Mouse (Mus musculus) intestine, embryonic 16.5 days (tissue): Measurements from ENCODE around the gene Hist2h2ab. TPM values are rescaled to one million over a fixed set of nuclear protein-coding genes. Genes with fewer than 3 reads are reported as not detected.
A peak's percentile ranks its signal among the peaks of the same experiment; 100 is the strongest.
"Not testable (repeated sequence)": the region's sequence is repeated elsewhere in the genome, so short reads cannot be mapped to it uniquely, and the experiment has no call there.

ENCODE experiments used
- ATAC-seq: fragments of 200-750 bp; cut with Nextera tagmentation; 2 replicates; pipeline ENCODE4 v1.8.0; 2017; ENCODE audit warnings: moderate TSS enrichment, moderate library complexity
- H3K27ac ChIP-seq: fragments of 300-500 bp; sonication (generic); 2 replicates; pipeline ENCODE4 v1.5.1; 2014; ENCODE audit warnings: mild to moderate bottlenecking, low read length
- H3K27me3 ChIP-seq: fragments of 300-500 bp; sonication (generic); replicated peaks from 2 replicates; pipeline ENCODE4 v1.6.1; 2014; ENCODE audit warnings: low read length, control low read depth, mixed read lengths; ENCODE audit not compliant: control insufficient read depth, insufficient read depth
- H3K36me3 ChIP-seq: fragments of 300-500 bp; sonication (generic); 2 replicates; pipeline ENCODE4 v1.6.1; 2014; ENCODE audit warnings: low read length, control low read depth; ENCODE audit not compliant: control insufficient read depth, insufficient read depth
- H3K4me1 ChIP-seq: fragments of 300-500 bp; sonication (generic); 2 replicates; pipeline ENCODE4 v1.6.1; 2014; ENCODE audit warnings: low read length, control low read depth, mixed read lengths; ENCODE audit not compliant: control insufficient read depth, insufficient read depth
- H3K4me2 ChIP-seq: fragments of 300-500 bp; sonication (generic); 2 replicates; pipeline ENCODE4 v1.6.1; 2014; ENCODE audit warnings: low read depth, low read length, control low read depth
- H3K4me3 ChIP-seq: fragments of 300-500 bp; sonication (generic); 2 replicates; pipeline ENCODE4 v1.5.1; 2014; ENCODE audit warnings: mild to moderate bottlenecking, low read length
- H3K9ac ChIP-seq: fragments of 300-500 bp; sonication (generic); 2 replicates; pipeline ENCODE4 v1.6.1; 2014; ENCODE audit warnings: low read depth, low read length
- H3K9me3 ChIP-seq: fragments of 300-500 bp; sonication (generic); 2 replicates; pipeline ENCODE4 v1.6.1; 2016; ENCODE audit warnings: low read length, control low read depth; ENCODE audit not compliant: control insufficient read depth
- WGBS: fragments of 180-500 bp; shearing (Covaris S2); extraction: QIAGEN DNeasy Blood & Tissue Kit; methylation state at CpG from one replicate; pipeline ENCODE4 v1.1.7; 2014; 5-methylcytosine and 5-hydroxymethylcytosine counted together
- polyA plus RNA-seq: library from polyadenylated mRNA; unstranded; fragments of >200 nt; fragmentation: Nextera tagmentation; extraction: Ambion mirVana; gene quantifications from 2 replicates; pipeline ENCODE4 v1.2.1, GENCODE M21; 2015

Hist2h2ab gene
- polyA plus RNA-seq, 1 experiment from 2014 or later: 0.70 TPM

GRCm38 (mm10) chr3:96195616-96196313, 23.9 kb upstream of the Hist2h2ab start:
- H3K4me2 ChIP-seq: no peak overlapping the region
- H3K9me3 ChIP-seq: no peaks in the 10 kb centered on the region
- no peaks in the 10 kb centered on the region for H3K27me3 ChIP-seq
- H3K4me1 ChIP-seq: peaks cover 10% of the 10 kb centered on the region
- no peak overlapping the region for H3K9ac ChIP-seq
- H3K4me3 ChIP-seq: no peak overlapping the region
- no peaks in the 10 kb centered on the region for H3K36me3 ChIP-seq
- WGBS: 91% methylated on average over 11 of the region's 11 CpGs
- ATAC-seq: no peak
- H3K27ac ChIP-seq: no peak overlapping the region

GRCm38 (mm10) chr3:96196437-96197128, 23.1 kb upstream of the Hist2h2ab start:
- ATAC-seq: peak; percentile 1; the same call in 1 of the 2 replicates
- H3K9ac ChIP-seq: peak overlapping the region; percentile 88
- WGBS: 16% methylated on average over 27 of the region's 27 CpGs
- H3K36me3 ChIP-seq: no peaks in the 10 kb centered on the region
- H3K27ac ChIP-seq: peak overlapping the region; percentile 91
- peaks cover 10% of the 10 kb centered on the region for H3K4me1 ChIP-seq
- H3K4me3 ChIP-seq: peak overlapping the region; percentile 72
- no peaks in the 10 kb centered on the region for H3K9me3 ChIP-seq
- H3K4me2 ChIP-seq: peak overlapping the region; percentile 99
- no peaks in the 10 kb centered on the region for H3K27me3 ChIP-seq

GRCm38 (mm10) chr3:96197129-96197749, 22.4 kb upstream of the Hist2h2ab start:
- peak; percentile 94 for ATAC-seq
- Histone ChIP-seq H3K4me3 (peak overlapping the region; percentile 72), H3K27me3 (no peaks in the 10 kb centered on the region), H3K9me3 (no peaks in the 10 kb centered on the region), H3K36me3 (no peaks in the 10 kb centered on the region), H3K9ac (peak overlapping the region; percentile 88), H3K4me1 (peaks cover 10% of the 10 kb centered on the region), H3K4me2 (peak overlapping the region; percentile 99), H3K27ac (peak overlapping the region; percentile 91)
- WGBS: under 1% methylated on average over 50 of the region's 50 CpGs

GRCm38 (mm10) chr3:96198181-96198580, 21.5 kb upstream of the Hist2h2ab start:
- Histone ChIP-seq H3K36me3 (no peaks in the 10 kb centered on the region), H3K9me3 (no peaks in the 10 kb centered on the region), H3K4me3 (peak overlapping the region; percentile 72), H3K4me1 (peaks cover 10% of the 10 kb centered on the region), H3K27me3 (no peaks in the 10 kb centered on the region), H3K9ac (peak overlapping the region; percentile 61), H3K4me2 (peak overlapping the region; percentile 61), H3K27ac (peak overlapping the region; percentile 81)
- WGBS: 8% methylated on average over 6 of the region's 6 CpGs
- ATAC-seq: peak; percentile 59

GRCm38 (mm10) chr3:96198601-96199251, 20.9 kb upstream of the Hist2h2ab start:
- not testable (repeated sequence) for H3K9me3 ChIP-seq, H3K4me2 ChIP-seq, H3K27ac ChIP-seq, H3K9ac ChIP-seq, H3K36me3 ChIP-seq, H3K27me3 ChIP-seq, H3K4me1 ChIP-seq, H3K4me3 ChIP-seq
- ATAC-seq: peak; percentile 13; the same call in 1 of the 2 replicates
- WGBS: 26% methylated on average over 7 of the region's 8 CpGs

- WGBS: 50% methylated on average over 2 of the region's 2 CpGs
- Histone ChIP-seq H3K4me1 (peaks cover 10% of the 10 kb centered on the region), H3K4me2 (no peak overlapping the region), H3K4me3 (no peak overlapping the region), H3K9ac (no peak overlapping the region), H3K9me3 (no peaks in the 10 kb centered on the region), H3K36me3 (no peaks in the 10 kb centered on the region), H3K27ac (no peak overlapping the region), H3K27me3 (no peaks in the 10 kb centered on the region)
- no peak for ATAC-seq
These were observed 19.9 kb upstream of the Hist2h2ab start for GRCm38 (mm10) chr3:96199731-96200130.

- no peak overlapping the region for H3K4me3 ChIP-seq
- no peak overlapping the region for H3K4me2 ChIP-seq
- no peaks in the 10 kb centered on the region for H3K36me3 ChIP-seq
- no peaks in the 10 kb centered on the region for H3K27me3 ChIP-seq
- no peak for ATAC-seq
- H3K4me1 ChIP-seq: no peaks in the 10 kb centered on the region
- 67% methylated on average over 3 of the region's 3 CpGs for WGBS
- no peaks in the 10 kb centered on the region for H3K9me3 ChIP-seq
- no peak overlapping the region for H3K9ac ChIP-seq
- no peak overlapping the region for H3K27ac ChIP-seq
These were observed 11.8 kb upstream of the Hist2h2ab start for GRCm38 (mm10) chr3:96207819-96208218.

GRCm38 (mm10) chr3:96209242-96209641, 10.4 kb upstream of the Hist2h2ab start:
- Histone ChIP-seq H3K4me2 (no peak overlapping the region), H3K27ac (no peak overlapping the region), H3K9ac (no peak overlapping the region), H3K4me1 (no peaks in the 10 kb centered on the region), H3K36me3 (no peaks in the 10 kb centered on the region), H3K27me3 (no peaks in the 10 kb centered on the region), H3K9me3 (no peaks in the 10 kb centered on the region), H3K4me3 (no peak overlapping the region)
- ATAC-seq: no peak
- WGBS: 21% methylated on average over 15 of the region's 15 CpGs

- Histone ChIP-seq H3K4me1 (peaks cover 18% of the 10 kb centered on the region), H3K9me3 (no peaks in the 10 kb centered on the region), H3K36me3 (no peaks in the 10 kb centered on the region), H3K4me2 (peak overlapping the region; percentile 85), H3K4me3 (peak overlapping the region; percentile 68), H3K9ac (peak overlapping the region; percentile 73), H3K27me3 (no peaks in the 10 kb centered on the region), H3K27ac (peak overlapping the region; percentile 100)
- under 1% methylated on average over 12 of the region's 12 CpGs for WGBS
- ATAC-seq: peak; percentile 7; the same call in 1 of the 2 replicates
These were observed 449 bp upstream of the Hist2h2ab start for GRCm38 (mm10) chr3:96219191-96219641.
